Mouse (Mus musculus) kidney, postnatal 25 days (tissue): ENCODE results near the gene Fcho1.
"Not testable (repeated sequence)": the region's sequence is repeated elsewhere in the genome, so short reads cannot be mapped to it uniquely, and the experiment has no call there.

Experiments used
- DNase-seq, 2 experiments: peaks; one replicate each; pipeline ENCODE4 v3.0.0; 2021; ENCODE audit warnings: mixed read lengths in 2 of 2

The Fcho1 gene

DNA sequence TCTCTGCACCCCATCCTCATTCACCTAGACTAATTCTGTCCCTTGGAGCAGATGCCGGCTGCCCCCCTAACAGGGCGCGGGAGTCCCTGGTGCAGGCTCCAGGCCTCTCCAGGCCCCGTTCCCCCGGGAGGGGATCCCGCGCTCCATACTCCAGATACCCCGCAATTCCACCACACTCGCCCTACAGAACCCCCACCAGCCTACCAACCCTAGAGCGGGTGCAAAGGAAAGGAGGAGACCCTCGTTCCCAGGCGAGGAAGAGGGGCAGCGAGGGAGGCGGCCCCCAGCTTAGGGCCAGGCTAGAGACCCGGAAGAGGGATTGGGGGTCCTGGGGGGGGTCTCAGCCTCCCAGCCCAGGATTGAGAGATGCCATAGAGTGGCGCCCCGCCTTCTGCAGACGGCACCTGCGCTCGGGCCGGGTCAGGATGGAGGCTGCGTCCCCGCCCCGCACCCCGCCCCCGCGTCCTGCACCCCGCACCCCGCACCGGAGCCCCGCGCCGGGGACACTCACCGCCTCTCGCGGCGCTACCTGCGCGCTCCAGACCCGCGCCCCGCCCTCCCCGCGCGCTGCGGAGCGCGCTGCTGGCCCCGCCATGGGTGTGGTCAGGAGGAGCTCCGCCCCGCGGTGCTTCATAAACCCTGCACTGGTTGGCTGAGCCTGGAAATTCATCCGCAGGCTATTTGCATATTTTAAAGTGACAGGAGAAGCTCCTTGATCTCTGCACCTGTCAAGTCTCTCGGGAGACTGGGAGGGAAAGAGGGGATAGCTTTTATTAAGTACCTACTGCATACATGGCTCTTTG lies at the start of gene Fcho1:
Fcho1 (minus strand) TSS at position 595 of the 803 bp plus-strand sequence.
- peak; percentile 74 to 86 for DNase-seq

GRCm38 (mm10) chr8:71771336-71771735 lies 45.8 kb upstream of the Fcho1 start:
- no peak for DNase-seq

- DNase-seq, result no peak
These were observed 33.3 kb upstream of the Fcho1 start for GRCm38 (mm10) chr8:71758816-71759215.

DNA sequence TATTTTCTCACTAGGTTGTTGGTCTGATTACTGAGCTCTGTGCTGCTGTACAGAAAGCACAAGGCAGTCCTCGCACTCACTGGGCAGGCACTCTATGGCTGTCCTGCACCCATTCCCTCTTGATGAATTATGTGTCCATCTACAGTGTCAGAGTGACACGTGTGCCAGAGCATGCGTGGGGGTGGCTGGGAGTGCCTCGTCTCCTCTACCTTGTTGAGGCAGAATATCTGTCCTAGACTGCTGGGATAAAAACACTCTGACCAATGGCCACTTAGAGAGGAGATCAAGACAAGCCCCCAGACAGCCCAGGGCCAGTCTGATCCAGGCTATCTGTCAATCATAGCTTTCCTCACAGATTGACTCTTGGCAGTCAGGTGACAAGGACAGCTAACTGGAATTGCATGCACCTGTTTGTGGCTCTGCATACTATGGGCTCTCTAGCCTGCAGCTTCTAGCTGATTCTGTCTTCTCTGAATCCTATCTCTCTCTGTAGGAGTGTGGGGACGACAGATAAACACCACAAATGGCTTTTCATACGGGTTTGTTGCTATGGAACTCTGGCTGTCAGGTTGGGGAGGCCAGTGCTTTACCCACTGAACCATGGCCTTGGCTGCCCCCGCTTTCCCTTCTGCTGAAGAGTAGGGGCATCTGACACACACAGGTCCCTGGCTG lies 27.5 kb upstream of the Fcho1 start:
- DNase-seq, result not testable (repeated sequence)

GRCm38 (mm10) chr8:71752263-71752662 lies 26.7 kb upstream of the Fcho1 start:
- not testable (repeated sequence) for DNase-seq

- DNase-seq, result peak; percentile 66 to 75
These were observed 25.9 kb upstream of the Fcho1 start for GRCm38 (mm10) chr8:71751337-71751886.

DNA sequence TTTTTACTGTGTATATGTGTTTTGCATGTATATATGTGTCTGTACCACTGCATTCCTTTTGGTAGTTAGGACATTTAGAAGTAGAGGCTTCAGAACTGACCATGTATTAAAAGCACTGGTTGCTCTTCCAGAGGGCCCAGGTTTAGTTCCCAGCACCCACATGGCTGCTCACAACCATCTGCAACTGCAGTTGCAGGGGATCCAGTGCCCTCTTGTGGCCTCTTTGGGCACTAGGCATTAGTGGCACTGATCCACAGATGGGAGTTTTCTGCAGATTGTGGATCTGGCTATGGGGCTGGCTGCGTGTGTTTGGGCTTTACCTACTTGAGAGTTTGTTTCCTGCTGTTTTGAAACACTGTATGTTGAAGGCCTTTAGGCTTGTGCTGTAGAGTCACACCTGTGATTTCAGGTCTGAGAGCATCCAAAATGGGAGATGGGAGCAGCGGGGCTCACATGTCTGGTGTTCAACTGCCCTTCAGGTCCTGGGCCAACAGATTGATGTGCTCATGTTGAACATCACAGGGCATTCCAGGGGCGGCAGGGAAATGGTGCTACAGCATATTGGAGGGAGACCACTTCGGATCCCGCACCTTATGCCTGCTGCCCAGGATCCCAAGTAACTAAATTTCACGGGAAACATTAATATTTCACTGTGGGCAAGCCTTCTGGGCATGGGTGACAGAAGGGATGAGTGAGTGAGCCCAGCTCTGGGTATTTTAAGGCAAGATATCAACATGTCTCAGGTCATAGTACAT lies 24.0 kb upstream of the Fcho1 start:
- DNase-seq, result not testable (repeated sequence)

GRCm38 (mm10) chr8:71747082-71747481 lies 21.6 kb upstream of the Fcho1 start:
- not testable (repeated sequence) for DNase-seq

DNA sequence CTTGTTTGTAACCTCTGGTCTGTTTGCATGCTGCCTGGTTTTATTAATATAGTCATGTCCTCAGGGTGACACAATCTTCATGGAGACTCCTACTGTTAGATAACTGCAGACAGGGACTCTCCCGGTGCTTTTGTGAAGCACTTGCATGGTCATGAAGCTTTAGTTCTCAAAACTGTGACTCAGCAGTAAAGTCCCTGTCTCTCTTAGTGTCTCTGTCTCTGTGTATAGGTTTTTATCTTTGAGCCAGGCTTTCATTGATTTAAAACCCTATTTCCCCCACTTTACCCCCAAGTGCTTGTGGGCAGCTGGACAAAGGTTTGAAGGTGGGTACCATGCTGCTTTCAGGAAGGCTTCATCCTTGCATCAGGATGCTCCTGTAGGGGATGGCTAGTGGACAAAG lies 19.8 kb upstream of the Fcho1 start:
- DNase-seq, result no peak

GRCm38 (mm10) chr8:71742783-71743182 lies 17.3 kb upstream of the Fcho1 start:
- DNase-seq, result no peak

- DNase-seq, result peak; percentile 26 to 60
These were observed 16.2 kb upstream of the Fcho1 start for GRCm38 (mm10) chr8:71741687-71742114.

- no peak for DNase-seq
These were observed 15.7 kb upstream of the Fcho1 start for GRCm38 (mm10) chr8:71741226-71741625.

DNA sequence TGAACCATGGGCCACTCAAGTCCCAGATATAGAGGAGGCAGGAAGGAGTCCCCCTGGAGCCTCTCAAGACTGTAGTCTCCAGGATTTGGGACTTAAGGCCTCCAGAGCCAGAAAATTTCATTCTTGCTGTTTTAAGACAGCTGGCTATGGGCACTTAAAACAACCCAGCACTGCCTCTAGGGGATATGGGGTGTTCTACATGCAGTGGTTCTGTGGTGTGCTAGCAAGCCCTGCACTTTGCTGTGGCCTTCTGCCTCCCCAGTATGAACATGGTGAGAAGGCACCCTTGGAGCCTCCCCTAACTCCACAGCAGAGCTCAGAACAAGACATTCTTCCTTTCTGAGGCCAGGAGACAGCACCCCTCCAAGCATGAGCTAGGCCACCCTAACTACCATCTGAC lies 12.8 kb upstream of the Fcho1 start:
- DNase-seq, result not testable (repeated sequence)

- DNase-seq, result peak; percentile 67 to 74
These were observed 6.2 kb upstream of the Fcho1 start for GRCm38 (mm10) chr8:71731652-71732230.

GRCm38 (mm10) chr8:71728826-71729620 lies 3.5 kb upstream of the Fcho1 start:
- no peak for DNase-seq

DNA sequence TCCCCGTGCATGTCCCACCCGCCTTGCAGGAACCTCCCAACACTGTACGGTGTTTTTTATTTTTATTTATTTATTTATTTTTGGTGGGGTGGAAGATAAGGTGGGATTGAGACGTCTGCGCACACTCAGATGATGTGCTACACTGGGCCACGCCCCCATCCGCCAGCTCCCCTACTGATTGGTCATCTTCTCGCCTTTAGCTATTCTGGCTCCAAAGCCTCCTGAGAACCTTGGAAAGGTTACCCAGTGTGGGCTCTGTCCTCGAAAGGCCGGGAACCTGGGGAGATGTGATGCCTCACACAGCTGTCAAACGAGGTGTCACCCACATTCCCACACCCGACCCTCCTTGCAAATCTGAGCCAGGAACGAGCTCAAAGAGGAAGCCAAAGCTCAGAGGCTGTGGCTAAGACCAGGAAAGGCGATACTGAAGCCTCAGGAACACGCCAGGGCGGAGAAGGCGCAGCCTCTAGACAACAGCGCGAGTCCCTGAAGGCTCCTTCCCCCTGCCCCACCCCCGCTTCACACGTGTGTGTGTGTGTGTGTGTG lies 2.8 kb upstream of the Fcho1 start:
- DNase-seq, result peak in 1 of 2 experiments; percentile 21

GRCm38 (mm10) chr8:71724389-71724788 lies 1.1 kb downstream of the Fcho1 start:
- DNase-seq, result no peak

DNA sequence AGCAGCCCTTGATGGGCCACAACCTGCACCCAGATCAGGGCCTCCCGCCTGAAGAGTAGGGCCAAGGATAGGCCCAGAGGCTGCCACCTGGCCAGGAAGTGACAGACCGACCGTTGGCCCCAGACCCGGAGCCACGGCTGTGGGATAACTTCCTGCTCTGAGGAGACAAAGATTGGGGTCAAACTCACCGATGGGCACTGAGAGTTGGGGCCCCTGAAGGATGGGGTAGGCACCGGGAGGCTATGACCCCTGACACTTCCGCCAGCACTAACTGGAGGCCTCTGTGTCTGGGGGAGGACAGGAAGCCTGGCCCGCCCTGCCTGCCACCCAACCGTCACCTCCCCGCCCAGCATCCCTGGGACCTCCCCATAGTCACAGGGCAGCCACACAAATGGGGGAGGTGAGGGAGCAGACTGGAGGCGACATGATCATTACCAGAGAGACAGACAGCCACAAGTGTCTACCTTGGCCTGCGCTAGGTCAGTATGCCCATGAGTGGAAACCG lies 2.4 kb downstream of the Fcho1 start:
- DNase-seq, result no peak

GRCm38 (mm10) chr8:71719928-71720457 lies 5.5 kb downstream of the Fcho1 start:
- no peak for DNase-seq

- DNase-seq, result no peak
These were observed 6.3 kb downstream of the Fcho1 start for GRCm38 (mm10) chr8:71719218-71719617.

DNA sequence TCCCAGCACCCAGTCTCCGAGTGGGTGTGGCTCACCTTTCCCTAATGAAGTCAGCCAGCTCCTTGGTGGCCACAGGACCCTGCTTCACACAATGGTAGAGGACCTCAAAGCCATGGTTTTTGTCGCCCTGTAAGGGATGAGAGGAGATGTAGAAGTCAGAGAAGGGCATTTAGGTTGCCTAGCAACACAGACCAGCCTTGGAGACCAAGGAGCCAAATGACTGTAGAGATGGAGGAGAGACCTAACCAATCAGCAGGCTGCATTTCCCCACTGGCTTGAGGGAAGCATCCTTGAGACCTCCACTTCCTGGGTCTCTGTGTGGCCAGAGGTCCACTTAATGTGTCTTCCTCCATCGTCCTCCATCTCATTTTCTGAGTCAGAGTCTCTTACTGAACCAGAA lies 7.3 kb downstream of the Fcho1 start:
- DNase-seq, result no peak
